Mouse (Mus musculus): ENCODE measurements at regions not wholly inside any gene's neighbourhood (a gene's known extent, or its start where the extent isn't known, plus 50 kb on each side); places are given as distances from the start of the nearest gene placed in this dataset.

GRCm38 (mm10) chr6:101556096-101556495, 178.4 kb upstream of the Pdzrn3 start:
- Histone ChIP-seq H3K4me2 (no peak overlapping the region), H3K9me3 (no peaks in the 10 kb centered on the region)
- WGBS: 98% methylated on average over 1 of the region's 1 CpGs

DNA sequence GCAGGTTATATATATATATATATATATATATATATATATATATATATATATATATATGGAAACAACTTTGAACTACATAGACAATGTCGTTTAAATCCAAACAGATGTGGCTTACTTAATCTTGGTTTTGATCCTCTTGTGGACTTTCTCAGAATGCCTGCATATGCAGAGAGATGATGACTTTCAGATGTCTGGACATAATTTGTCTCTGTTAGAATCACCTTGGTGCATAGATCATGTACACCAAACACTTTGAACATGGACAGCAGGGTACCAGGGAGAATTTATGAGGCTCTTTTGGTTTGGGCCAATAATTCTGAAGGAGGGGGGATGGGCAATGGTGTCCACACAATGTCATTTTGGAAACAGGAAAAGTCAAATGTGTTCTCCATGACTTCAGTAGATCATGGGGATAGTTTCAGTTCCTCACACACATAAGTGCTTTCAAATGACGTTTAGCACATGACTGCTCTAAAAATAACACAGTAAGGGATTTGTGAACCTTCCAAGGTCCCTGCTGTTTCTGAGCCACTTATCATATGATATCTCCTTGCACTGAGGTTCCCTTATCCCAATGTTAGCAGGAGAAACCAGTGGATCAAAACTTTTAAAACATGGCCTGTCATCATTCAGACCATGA, 177.4 kb upstream of the Pdzrn3 start:
- Histone ChIP-seq H3K36me3 (no peaks in the 10 kb centered on the region), H3K9ac (no peak overlapping the region), H3K27ac (replicated peaks) (no peak overlapping the region), H3K4me3 (no peak overlapping the region), H3K27me3 (no peaks in the 10 kb centered on the region), H3K9me3 (no peaks in the 10 kb centered on the region), H3K4me1 (replicated peaks) (peaks cover 12% of the 10 kb centered on the region; the same call in 1 of the 2 replicates), H3K4me2 (no peak overlapping the region)
- ATAC-seq (ENCODE audit: low read depth): no peak
- WGBS: 76% methylated on average over 2 of the region's 2 CpGs

More at GRCm38 (mm10) chr6:101556096-101556495, 178.4 kb upstream of the Pdzrn3 start:
- H3K27ac ChIP-seq (replicated peaks): no peak overlapping the region
- H3K9ac ChIP-seq: no peak overlapping the region
- no peak overlapping the region for H3K4me3 ChIP-seq
- H3K4me1 ChIP-seq (replicated peaks): peaks cover 5% of the 10 kb centered on the region; the same call in 1 of the 2 replicates
- no peaks in the 10 kb centered on the region for H3K36me3 ChIP-seq
- no peaks in the 10 kb centered on the region for H3K27me3 ChIP-seq
- no peak for ATAC-seq (ENCODE audit: low read depth)

GRCm38 (mm10) chr6:101550501-101551268, 173.0 kb upstream of the Pdzrn3 start:
- 20% methylated on average over 7 of the region's 7 CpGs for WGBS
- Histone ChIP-seq H3K27ac (replicated peaks) (no peak overlapping the region), H3K9ac (no peak overlapping the region), H3K4me1 (replicated peaks) (peaks cover 12% of the 10 kb centered on the region; the same call in 1 of the 2 replicates), H3K27me3 (no peaks in the 10 kb centered on the region), H3K36me3 (no peaks in the 10 kb centered on the region), H3K4me2 (no peak overlapping the region), H3K4me3 (no peak overlapping the region), H3K9me3 (no peaks in the 10 kb centered on the region)
- ATAC-seq (ENCODE audit: low read depth): 0 out of 2 replicates have a peak, but pooled peaks have one; percentile 50

DNA sequence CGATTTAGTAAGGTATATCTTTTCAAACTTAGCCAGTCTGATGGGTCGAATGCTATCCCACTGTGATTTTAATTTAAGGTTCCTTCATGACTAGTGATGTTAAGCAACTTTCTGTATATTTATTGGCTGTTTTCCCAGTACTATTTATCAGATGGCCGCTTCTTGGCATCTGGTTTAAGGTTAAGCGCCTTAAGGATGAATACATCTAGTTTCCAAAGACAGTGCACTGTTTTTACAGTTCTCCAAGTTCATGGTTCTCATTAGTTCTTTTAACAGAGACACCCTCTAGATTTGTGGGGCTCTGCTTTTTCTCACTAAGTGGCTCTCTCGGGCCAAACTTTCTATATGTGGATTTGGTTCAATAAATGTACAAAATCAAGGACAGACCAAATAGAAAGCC, 159.9 kb upstream of the Pdzrn3 start:
- Histone ChIP-seq H3K36me3 (no peaks in the 10 kb centered on the region), H3K27ac (replicated peaks) (no peak overlapping the region), H3K9me3 (no peaks in the 10 kb centered on the region), H3K27me3 (no peaks in the 10 kb centered on the region), H3K4me1 (replicated peaks) (peaks cover 8% of the 10 kb centered on the region), H3K4me3 (no peak overlapping the region), H3K4me2 (no peak overlapping the region), H3K9ac (no peak overlapping the region)
- ATAC-seq (ENCODE audit: low read depth): no peak
- WGBS: 88% methylated on average over 5 of the region's 5 CpGs

DNA sequence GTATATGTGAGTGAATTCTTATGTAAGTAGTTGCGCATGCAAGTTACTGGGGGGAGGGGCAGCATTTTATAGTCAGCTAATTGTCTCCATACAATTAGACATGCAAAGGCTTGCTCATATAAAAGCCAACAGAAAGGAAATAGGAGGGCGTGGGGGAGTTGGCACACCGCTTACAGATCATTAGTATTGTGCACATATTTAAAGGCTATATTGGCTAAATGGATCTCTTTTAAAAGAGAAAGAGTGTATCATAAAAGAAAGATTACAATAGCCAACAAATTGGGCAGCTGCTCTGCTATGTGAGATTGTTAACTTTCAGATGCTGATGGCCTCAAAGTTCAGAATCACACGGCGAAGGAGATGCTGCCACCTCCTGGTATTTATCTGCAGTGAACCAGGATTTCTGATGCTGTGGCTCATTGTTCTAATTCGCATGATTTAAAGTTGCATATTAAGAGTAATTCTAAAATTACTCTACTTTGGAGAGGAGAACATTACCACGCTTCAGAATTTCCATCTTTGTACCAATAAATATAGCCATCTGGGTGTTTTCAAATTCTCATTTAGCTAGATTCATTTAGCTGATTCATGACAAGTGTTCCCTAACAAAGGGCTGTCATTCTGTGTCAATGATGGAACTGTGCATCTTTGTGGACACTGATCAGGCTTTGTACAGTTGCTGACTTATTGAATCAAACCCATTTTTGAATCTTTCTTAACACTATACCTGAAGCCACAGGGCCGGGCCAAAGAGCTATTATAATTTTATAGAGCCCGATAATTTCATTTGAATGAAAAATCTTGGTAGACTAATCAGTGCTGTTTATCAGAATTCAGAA, 156.7 kb upstream of the Pdzrn3 start:
- Histone ChIP-seq H3K27me3 (no peaks in the 10 kb centered on the region), H3K4me3 (no peak overlapping the region), H3K4me2 (no peak overlapping the region), H3K36me3 (no peaks in the 10 kb centered on the region), H3K4me1 (replicated peaks) (peaks cover 8% of the 10 kb centered on the region), H3K9me3 (no peaks in the 10 kb centered on the region), H3K27ac (replicated peaks) (no peak overlapping the region), H3K9ac (no peak overlapping the region)
- ATAC-seq (ENCODE audit: low read depth): peak; percentile 67
- 32% methylated on average over 9 of the region's 9 CpGs for WGBS

- no peak overlapping the region for H3K4me3 ChIP-seq
- no peaks in the 10 kb centered on the region for H3K9me3 ChIP-seq
- H3K9ac ChIP-seq: no peak overlapping the region
- no peak overlapping the region for H3K4me2 ChIP-seq
- no peak for ATAC-seq (ENCODE audit: low read depth)
- WGBS: 59% methylated on average over 7 of the region's 7 CpGs
- H3K36me3 ChIP-seq: no peaks in the 10 kb centered on the region
- no peak overlapping the region for H3K27ac ChIP-seq (replicated peaks)
- peaks cover 8% of the 10 kb centered on the region for H3K4me1 ChIP-seq (replicated peaks)
- no peaks in the 10 kb centered on the region for H3K27me3 ChIP-seq
Observed at GRCm38 (mm10) chr6:101532436-101532835, 154.7 kb upstream of the Pdzrn3 start.

DNA sequence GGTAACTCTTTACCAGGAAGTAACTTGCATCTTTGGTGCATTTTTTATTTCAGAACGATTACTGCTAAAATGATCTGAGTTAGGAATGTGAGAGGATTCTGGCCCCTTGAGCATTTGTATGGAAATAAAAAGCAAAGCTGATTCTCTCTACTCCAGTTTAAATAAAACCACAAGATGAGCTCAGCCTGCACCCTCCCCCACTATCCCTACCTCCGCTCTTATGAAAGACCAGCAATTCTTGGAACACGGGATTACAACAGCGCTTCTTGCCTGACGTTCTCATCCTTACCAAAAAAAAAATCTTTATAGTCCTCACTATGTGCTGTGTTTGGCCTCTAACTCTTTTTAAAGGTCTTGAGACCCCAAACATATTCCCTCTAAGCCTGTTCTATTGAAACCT, 154.2 kb upstream of the Pdzrn3 start:
- Histone ChIP-seq H3K4me2 (no peak overlapping the region), H3K9ac (no peak overlapping the region), H3K27ac (replicated peaks) (no peak overlapping the region), H3K4me3 (no peak overlapping the region), H3K36me3 (no peaks in the 10 kb centered on the region), H3K9me3 (no peaks in the 10 kb centered on the region), H3K4me1 (replicated peaks) (peaks cover 8% of the 10 kb centered on the region), H3K27me3 (no peaks in the 10 kb centered on the region)
- 80% methylated on average over 5 of the region's 5 CpGs for WGBS
- no peak for ATAC-seq (ENCODE audit: low read depth)

GRCm38 (mm10) chr6:101525129-101525528, 147.4 kb upstream of the Pdzrn3 start:
- Histone ChIP-seq H3K4me3 (no peak overlapping the region), H3K27ac (replicated peaks) (no peak overlapping the region), H3K27me3 (no peaks in the 10 kb centered on the region), H3K4me1 (replicated peaks) (0 out of 2 replicates have a peak, but pooled peaks cover 5% of the 10 kb centered on the region), H3K9ac (no peak overlapping the region), H3K9me3 (no peaks in the 10 kb centered on the region), H3K4me2 (no peak overlapping the region), H3K36me3 (no peaks in the 10 kb centered on the region)
- no peak for ATAC-seq (ENCODE audit: low read depth)
- WGBS: 52% methylated on average over 2 of the region's 2 CpGs

DNA sequence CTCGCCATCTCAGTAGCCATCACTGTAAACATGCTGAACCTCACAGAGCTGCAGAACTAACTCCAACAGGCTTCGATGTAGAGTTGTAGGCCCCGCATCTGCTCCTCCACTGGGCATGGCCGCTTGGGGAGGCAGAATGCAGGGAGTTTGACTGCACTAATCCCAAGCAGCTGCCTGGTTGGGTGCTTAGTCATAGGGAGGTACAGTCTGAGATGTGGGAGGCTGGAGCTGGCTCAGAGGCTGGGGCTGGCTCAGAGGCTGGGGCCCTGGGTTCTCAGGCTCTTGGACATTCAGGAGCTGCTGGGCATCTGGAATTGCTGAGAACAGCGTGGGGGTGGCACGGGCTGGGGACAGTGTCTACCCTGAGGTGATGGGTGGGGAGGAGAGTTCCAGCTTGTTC, 143.6 kb upstream of the Pdzrn3 start:
- Histone ChIP-seq H3K9ac (no peak overlapping the region), H3K4me1 (replicated peaks) (0 out of 2 replicates have a peak, but pooled peaks cover 8% of the 10 kb centered on the region), H3K36me3 (no peaks in the 10 kb centered on the region), H3K9me3 (no peaks in the 10 kb centered on the region), H3K4me2 (no peak overlapping the region), H3K27ac (replicated peaks) (no peak overlapping the region), H3K4me3 (no peak overlapping the region), H3K27me3 (no peaks in the 10 kb centered on the region)
- WGBS: 93% methylated on average over 6 of the region's 6 CpGs
- ATAC-seq (ENCODE audit: low read depth): no peak

GRCm38 (mm10) chr6:101520755-101521154, 143.1 kb upstream of the Pdzrn3 start:
- H3K27ac ChIP-seq (replicated peaks): no peak overlapping the region
- no peaks in the 10 kb centered on the region for H3K36me3 ChIP-seq
- H3K4me1 ChIP-seq (replicated peaks): 0 out of 2 replicates have a peak, but pooled peaks cover 8% of the 10 kb centered on the region
- H3K9ac ChIP-seq: no peak overlapping the region
- no peak overlapping the region for H3K4me2 ChIP-seq
- no peaks in the 10 kb centered on the region for H3K9me3 ChIP-seq
- H3K4me3 ChIP-seq: no peak overlapping the region
- WGBS: 92% methylated on average over 3 of the region's 3 CpGs
- H3K27me3 ChIP-seq: no peaks in the 10 kb centered on the region
- no peak for ATAC-seq (ENCODE audit: low read depth)

- peaks cover 6% of the 10 kb centered on the region; the same call in 1 of the 2 replicates for H3K4me1 ChIP-seq (replicated peaks)
- no peak overlapping the region for H3K27ac ChIP-seq (replicated peaks)
- H3K4me2 ChIP-seq: no peak overlapping the region
- no peaks in the 10 kb centered on the region for H3K27me3 ChIP-seq
- no peak for ATAC-seq (ENCODE audit: low read depth)
- no peaks in the 10 kb centered on the region for H3K9me3 ChIP-seq
- H3K4me3 ChIP-seq: no peak overlapping the region
- WGBS: 53% methylated on average over 9 of the region's 9 CpGs
- H3K9ac ChIP-seq: no peak overlapping the region
- no peaks in the 10 kb centered on the region for H3K36me3 ChIP-seq
Observed at GRCm38 (mm10) chr6:101518904-101519701, 141.4 kb upstream of the Pdzrn3 start.
